Mouse (Mus musculus): Measurements from ENCODE around the gene Qsox1.

Qsox1 gene

DNA sequence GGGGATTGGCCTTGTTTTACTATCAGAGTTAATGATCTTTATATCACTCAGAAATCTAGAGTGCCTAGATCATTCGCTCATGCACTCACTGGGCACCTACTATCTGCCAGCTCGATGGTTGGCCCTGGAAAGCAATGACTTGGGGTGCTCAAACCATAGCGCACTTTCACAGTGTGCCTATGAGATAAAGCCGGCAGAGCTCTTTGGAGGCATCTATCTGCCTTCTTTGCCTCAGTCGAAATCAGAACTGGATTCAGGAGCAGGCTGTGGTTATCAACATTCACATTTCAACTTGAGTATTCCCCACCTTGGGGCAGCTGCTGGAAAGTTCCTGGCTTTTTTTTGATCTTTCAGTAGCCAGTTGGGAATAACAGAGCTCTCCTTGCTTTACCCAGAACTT is 64.8 kb downstream of the Qsox1 start:
- no peak for DNase-seq (ENCODE audit: low spot score in 2 of 2)

DNA sequence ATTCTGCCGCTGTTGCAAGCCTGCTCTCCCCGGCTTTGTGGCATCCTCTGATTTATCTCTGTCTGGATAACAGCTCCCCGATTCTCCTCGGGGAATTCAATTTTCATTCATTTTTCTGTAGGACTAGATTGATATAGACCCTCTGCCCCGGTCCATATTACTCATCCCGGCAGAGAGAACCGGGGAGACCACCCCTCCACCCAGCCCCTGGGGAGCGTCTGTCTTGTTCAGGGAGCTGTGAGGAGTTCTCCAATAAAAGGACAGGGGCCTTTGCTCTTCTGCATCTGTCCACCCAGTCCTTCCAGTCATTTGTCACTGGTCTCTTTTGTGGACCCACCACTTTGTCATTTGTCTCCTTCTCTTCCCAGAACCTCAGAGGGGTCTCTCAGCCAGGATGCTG is 65.7 kb downstream of the Qsox1 start:
- DNase-seq (ENCODE audit: low spot score in 2 of 2): no peak

DNA sequence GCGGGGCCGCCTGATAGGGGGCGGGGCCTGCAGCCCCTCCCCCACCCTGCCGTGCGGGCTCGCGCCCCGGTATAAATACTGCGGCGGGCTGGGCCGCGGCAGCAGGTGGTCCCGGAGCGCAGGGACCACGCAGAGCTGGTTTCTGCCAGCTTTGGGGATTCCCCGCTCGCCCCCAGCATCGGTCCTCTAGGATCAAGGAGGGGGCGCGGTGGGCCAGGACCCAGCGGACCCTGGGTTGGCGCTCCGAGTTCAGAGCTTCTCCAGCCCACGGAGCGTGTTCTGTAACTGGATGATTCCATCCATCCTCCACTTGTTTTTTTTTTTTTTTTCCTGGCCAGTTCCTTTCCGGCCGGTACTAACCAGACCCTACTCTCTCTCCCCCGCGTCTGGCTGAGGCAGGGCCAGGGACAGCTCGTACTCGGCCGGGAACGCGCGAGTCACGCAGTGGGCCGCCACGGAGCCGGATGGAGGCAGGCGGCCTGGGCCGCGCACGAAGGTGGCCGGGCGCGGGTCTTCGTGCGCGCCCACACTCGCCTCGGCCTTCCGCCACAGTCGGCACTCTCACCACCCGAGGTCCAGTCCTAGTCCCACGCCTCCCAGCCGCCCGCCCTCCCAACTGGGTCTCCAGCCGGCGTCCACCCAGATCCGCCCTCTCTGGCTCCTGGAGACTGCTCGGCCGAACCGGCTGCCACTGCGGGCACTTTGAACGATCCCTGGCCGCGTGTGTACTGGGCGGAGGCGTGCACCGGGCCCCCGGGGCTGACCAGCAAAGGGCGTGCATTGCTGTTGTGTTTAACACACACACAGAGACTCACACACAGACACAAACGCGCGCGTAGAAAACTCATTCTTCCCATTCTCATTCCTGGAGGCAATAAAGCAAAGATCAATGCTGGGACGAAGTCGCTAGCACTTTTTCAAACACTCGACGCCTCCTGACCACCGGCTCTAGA is 70.0 kb downstream of the Qsox1 start:
- DNase-seq (ENCODE audit: low spot score in 2 of 2): no peak

GRCm38 (mm10) chr1:155741988-155742387 is 70.7 kb downstream of the Qsox1 start:
- no peak for DNase-seq (ENCODE audit: low spot score in 2 of 2)

DNA sequence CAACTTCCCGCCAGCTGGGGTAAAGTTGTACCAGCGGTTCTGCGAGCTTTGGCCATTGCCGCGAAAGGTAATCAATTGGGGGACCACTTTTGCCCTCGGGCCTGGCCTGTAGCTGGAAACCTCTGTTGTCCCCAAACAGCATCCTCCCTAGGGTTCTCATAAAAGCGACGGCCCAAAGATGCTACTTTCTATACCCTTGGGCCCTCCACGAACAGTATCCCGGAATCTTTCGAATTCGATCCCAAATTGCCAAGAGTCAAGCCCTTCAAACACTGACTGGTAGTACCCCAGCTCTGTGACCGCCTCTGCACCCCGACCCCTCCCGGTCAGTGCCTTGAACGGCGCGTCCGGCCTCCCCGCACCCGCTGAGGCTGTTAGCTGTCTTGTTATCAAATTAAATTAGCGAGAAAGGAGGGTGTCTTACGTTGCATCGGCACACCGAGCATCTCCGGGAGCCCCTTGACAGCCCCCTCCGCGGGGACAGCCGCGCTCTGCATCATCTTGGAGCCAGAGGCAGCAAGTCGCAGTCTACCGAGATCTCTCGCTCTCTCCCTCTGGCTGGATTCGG is 71.2 kb downstream of the Qsox1 start:
- no peak for DNase-seq (ENCODE audit: low spot score in 2 of 2)

GRCm38 (mm10) chr1:155740622-155741377 is 71.9 kb downstream of the Qsox1 start:
- DNase-seq (ENCODE audit: low spot score in 2 of 2): no peak

GRCm38 (mm10) chr1:155737809-155738383 is 74.8 kb downstream of the Qsox1 start:
- DNase-seq (ENCODE audit: low spot score in 2 of 2): no peak

DNA sequence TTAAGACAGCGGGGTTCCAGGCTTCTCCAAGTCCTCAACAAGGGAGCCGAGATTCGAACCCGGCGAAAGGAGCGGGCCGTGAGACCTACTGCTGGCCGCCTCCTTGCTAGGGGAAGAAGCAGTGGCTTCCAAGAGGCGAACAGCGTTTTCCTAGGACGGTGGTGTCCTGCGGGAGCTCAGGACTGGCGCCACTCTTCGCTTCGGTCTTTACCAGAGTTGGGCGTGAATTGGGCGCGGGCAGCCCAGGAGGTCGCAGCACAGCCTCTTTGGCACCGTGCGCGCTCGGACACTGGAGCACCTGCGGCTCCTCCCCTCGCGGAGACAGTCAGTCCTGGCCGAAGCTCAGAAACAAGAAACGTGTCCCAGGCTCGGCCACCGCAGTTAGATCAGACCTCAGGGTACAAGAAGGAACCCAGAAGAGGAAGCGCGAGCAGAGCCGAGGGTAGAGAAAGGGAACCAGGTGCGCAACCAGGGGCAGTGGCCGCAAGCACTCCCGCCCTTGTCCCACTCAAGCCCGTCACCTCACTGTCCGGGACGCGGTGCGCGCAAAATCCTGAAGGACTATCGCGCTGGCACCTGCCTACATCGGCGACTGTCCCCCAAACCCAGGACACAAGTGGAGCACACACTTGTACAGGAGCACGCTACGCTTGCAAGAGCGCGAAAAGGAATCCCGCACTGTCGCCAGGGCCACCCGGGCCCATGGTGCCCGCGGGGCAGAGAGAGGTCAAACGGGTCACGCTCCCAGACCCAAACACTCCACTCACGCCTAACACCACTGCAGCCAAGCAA is 75.5 kb downstream of the Qsox1 start:
- no peak for DNase-seq (ENCODE audit: low spot score in 2 of 2)

- DNase-seq (ENCODE audit: low spot score in 2 of 2): no peak
Observed at GRCm38 (mm10) chr1:155736096-155736825, 76.4 kb downstream of the Qsox1 start.

DNA sequence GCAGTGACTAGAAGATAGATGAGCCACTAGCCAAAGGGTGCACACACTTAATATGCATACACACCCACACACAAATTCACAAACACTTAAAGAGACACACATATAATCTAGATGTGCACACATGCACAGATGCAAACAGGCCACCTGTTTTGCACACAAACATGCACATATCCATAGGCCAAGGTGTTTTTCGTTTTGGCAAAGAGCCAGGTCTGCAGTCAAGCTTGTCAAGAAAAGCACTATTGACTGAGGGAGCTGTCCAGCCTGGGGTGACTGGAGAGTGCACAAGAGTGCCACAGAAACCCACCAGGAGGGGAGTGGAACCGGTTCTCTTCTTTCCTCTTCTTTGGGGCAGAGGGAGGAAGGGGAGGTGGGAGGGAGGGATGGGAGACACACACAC is 81.5 kb downstream of the Qsox1 start:
- no peak for DNase-seq (ENCODE audit: low spot score in 2 of 2)

- no peak for DNase-seq (ENCODE audit: low spot score in 2 of 2)
Observed at GRCm38 (mm10) chr1:155729113-155729795, 83.4 kb downstream of the Qsox1 start.

- DNase-seq (ENCODE audit: low spot score in 2 of 2): no peak
Observed at GRCm38 (mm10) chr1:155727830-155728229, 84.9 kb downstream of the Qsox1 start.

Data from frontal cortex, postnatal 25 days (tissue).